Mouse (Mus musculus) heart, embryonic 10.5 days (tissue): ENCODE data around the gene Tdp2. TPM values are rescaled to one million over a fixed set of nuclear protein-coding genes. Genes with fewer than 3 reads are reported as not detected.

Source experiments
- DNase-seq: peaks from one replicate; pipeline ENCODE4 v3.0.0-alpha.2; 2017; ENCODE audit warnings: low spot score
- H3K27ac ChIP-seq: fragments of 300-500 bp; sonication (generic); 2 replicates; pipeline ENCODE4 v1.5.1; 2016; ENCODE audit warnings: mild to moderate bottlenecking
- H3K27me3 ChIP-seq: fragments of 300-500 bp; sonication (generic); 2 replicates; pipeline ENCODE4 v1.6.1; 2016; ENCODE audit warnings: mild to moderate bottlenecking; ENCODE audit not compliant: poor library complexity, insufficient read depth, severe bottlenecking
- H3K36me3 ChIP-seq: fragments of 300-500 bp; sonication (generic); 2 replicates; pipeline ENCODE4 v1.6.1; 2016; ENCODE audit warnings: mild to moderate bottlenecking, moderate library complexity
- H3K4me1 ChIP-seq: fragments of 300-500 bp; sonication (generic); 2 replicates; pipeline ENCODE4 v1.6.1; 2016; ENCODE audit warnings: mild to moderate bottlenecking
- H3K4me3 ChIP-seq: fragments of 300-500 bp; sonication (generic); 2 replicates; pipeline ENCODE4 v1.5.1; 2016; ENCODE audit warnings: mild to moderate bottlenecking, moderate library complexity
- H3K9me3 ChIP-seq: fragments of 300-500 bp; sonication (generic); 2 replicates; pipeline ENCODE4 v1.6.1; 2016; ENCODE audit warnings: mild to moderate bottlenecking, moderate library complexity
- WGBS: fragments of 180-500 bp; shearing (Covaris S2); methylation state at CpG from one replicate; pipeline ENCODE4 v1.1.7; 2016; 5-methylcytosine and 5-hydroxymethylcytosine counted together
- polyA plus RNA-seq: library from polyadenylated mRNA; unstranded; fragments of >200 nt; fragmentation: Nextera tagmentation; extraction: Ambion mirVana; gene quantifications from 2 replicates; pipeline ENCODE4 v1.2.1, GENCODE M21; 2016

Gene Tdp2
- 39.7 and 57.2 TPM in 2 replicates for polyA plus RNA-seq

DNA sequence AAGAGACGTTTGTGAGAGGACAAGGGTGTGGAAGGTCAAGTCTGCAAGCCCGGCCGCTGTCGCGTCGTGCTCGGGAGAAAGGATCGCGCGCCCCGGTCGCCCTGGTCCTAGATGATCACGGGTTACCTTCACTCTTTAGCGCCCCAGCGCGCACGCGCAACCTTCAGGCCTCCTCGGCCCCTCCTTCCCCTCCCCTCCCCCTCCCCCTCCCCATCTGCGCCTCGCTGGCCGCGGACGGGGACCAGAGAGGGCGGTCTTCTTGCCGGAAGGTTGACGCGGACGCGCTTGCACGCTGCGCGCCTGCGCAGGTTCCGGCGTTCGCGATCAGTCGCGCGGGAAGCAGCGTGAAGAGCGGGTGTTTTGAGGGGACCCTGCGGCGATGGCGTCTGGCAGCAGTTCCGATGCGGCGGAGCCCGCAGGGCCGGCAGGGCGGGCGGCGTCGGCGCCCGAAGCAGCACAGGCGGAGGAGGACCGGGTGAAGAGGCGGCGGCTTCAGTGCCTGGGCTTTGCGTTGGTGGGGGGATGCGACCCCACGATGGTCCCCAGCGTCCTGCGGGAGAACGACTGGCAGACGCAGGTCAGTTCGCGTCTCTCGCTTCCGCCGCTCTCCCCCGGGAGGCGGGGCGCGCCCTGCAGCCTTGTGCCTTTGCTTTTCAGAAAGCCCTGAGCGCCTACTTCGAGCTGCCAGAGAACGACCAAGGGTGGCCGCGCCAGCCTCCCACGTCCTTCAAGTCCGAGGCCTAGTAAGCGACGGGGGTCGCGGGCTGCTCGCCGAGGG lies at the start of gene Tdp2, which contains the start of gene Acot13:
Tdp2 (plus strand) TSS at position 327 of the 778 bp plus-strand sequence.
Acot13 (minus strand) TSS at position 188 of the 778 bp plus-strand sequence.
- Histone ChIP-seq H3K4me3 (peak within 1 kb of the TSS; percentile 98), H3K27me3 (no peaks in the 10 kb centered on the region), H3K4me1 (peaks cover 26% of the 10 kb centered on the region), H3K27ac (peak within 1 kb of the TSS; percentile 97), H3K9me3 (no peaks in the 10 kb centered on the region), H3K36me3 (peaks cover 5% of the 10 kb centered on the region)
- DNase-seq = peak; percentile 99
- under 1% methylated on average over 88 of the region's 90 CpGs for WGBS

DNA sequence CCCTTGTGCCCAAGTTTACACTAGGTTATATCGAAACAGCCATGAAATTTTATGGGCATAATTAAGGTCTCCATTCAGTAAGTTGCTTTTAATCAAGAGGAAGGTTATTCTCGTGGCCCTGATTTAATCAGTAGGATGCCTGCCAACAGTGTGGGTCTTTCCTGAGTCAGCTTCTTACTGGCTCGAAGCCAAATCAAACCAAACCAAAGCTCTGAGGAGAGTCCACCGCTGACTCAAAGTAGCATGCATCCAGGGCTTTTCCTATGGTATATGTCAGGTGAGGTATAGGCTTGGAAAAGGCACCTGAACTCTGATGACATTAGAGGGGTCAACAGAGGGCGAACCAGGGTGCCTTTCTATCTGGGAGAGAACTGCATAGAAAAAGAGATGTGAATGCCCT lies 49.6 kb upstream of the Tdp2 start:
- Histone ChIP-seq H3K9me3 (no peaks in the 10 kb centered on the region), H3K36me3 (no peaks in the 10 kb centered on the region), H3K27ac (no peak overlapping the region), H3K4me1 (no peaks in the 10 kb centered on the region), H3K27me3 (no peaks in the 10 kb centered on the region), H3K4me3 (no peak overlapping the region)
- no peak for DNase-seq
- 67% methylated on average over 5 of the region's 5 CpGs for WGBS

DNA sequence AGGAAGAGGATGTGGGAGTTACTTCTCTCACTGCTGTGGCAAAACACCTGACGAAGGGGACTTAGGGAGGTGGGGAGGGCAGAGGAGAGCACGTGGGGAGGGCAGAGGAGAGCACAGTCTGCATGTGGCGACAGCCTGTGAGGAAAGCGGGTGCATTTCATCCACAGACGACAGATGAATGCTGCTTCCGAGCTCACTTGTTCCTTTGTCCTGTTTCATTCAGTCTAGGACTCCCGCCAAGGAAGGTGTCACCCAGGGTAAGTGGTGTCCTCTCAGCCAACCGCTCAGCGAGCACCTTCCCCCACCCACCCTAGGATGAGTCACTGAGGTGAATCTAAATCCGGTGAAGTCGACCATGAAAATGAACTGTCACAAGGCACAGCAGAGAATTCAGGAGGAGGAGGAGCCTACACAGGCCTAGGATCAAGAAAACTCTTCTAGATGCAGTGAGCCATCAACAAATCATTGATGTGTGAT lies 45.4 kb upstream of the Tdp2 start:
- DNase-seq = no peak
- no peak overlapping the region for H3K4me3 ChIP-seq
- H3K36me3 ChIP-seq = no peaks in the 10 kb centered on the region
- WGBS = 50% methylated on average over 11 of the region's 11 CpGs
- H3K27me3 ChIP-seq = no peaks in the 10 kb centered on the region
- no peaks in the 10 kb centered on the region for H3K9me3 ChIP-seq
- no peaks in the 10 kb centered on the region for H3K4me1 ChIP-seq
- no peak overlapping the region for H3K27ac ChIP-seq

DNA sequence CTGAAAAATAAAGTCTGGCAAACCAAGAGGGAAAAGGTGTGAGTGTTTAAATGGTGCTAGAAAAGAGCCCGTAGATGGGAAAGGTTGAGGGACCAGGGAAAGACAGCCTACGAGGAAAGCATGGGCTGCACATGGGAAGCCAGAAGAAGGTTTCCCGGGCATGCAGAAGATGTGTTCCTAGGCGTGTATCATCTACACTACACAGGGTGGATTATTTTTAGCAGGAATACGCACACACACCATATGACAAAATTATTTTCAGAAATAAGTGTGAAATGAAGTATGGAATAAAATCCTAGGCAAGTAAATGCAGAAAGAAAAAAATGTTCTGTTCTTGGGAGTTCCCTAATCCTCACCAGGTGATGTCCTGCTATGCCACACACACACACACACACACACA lies 44.0 kb upstream of the Tdp2 start:
- H3K9me3 ChIP-seq = no peaks in the 10 kb centered on the region
- H3K27me3 ChIP-seq = no peaks in the 10 kb centered on the region
- 83% methylated on average over 5 of the region's 5 CpGs for WGBS
- no peak overlapping the region for H3K4me3 ChIP-seq
- no peaks in the 10 kb centered on the region for H3K36me3 ChIP-seq
- H3K4me1 ChIP-seq = no peaks in the 10 kb centered on the region
- no peak overlapping the region for H3K27ac ChIP-seq
- DNase-seq = no peak

DNA sequence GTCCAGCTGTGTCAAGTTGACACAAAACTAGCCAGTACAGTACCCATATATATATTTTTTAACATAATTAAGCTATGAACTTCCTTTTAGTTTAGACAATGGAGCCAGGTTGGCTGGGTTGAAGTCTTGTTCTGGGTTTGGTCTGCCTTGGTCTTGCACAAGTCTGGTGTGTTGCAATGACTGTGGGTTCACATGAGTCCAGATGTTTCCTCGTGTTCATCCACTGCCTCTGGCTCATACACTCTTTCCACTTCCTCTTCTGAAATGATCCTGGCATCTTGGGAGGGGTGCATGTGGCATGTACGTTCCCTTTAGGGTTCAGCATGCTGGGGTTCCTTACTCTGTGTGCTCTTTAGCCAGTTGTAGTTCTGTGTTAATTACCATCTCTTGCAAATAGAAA lies 40.1 kb upstream of the Tdp2 start:
- Histone ChIP-seq H3K4me1 (no peaks in the 10 kb centered on the region), H3K27ac (no peak overlapping the region), H3K4me3 (no peak overlapping the region), H3K9me3 (no peaks in the 10 kb centered on the region), H3K27me3 (no peaks in the 10 kb centered on the region), H3K36me3 (no peaks in the 10 kb centered on the region)
- DNase-seq = no peak
- whole genome bisulfite sequencing = 63% methylated on average over 2 of the region's 2 CpGs

DNA sequence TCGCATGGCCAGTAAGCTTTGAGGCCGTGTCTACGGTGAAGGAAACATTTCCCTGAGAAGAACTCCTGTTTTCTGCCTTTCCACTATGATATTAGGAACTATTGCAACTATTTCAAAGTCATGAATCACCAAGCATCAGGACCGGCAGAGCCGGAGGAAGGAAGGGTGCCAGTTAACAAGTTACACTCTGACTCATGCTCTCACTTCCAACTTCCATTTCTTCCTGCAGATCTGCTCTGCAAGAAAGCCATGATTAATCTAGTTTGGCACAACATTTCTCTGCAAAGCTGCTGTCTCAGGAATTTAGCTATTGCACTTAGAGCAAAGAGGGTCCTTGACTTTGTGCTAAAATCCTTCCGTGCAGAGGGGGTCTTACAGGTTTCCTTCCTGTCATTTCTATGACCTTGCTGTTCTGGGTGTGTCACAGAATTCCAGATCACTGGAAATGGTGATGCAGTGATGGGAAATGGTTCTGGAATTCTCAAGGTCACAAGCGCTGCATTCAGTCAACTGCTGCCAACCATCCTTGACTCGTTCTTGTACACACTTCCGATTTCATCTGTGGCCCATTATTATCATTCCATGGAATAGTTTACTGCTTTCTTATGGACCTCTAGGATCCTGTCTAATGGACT lies 39.0 kb upstream of the Tdp2 start:
- no peak for DNase-seq
- WGBS = 80% methylated on average over 9 of the region's 9 CpGs

DNA sequence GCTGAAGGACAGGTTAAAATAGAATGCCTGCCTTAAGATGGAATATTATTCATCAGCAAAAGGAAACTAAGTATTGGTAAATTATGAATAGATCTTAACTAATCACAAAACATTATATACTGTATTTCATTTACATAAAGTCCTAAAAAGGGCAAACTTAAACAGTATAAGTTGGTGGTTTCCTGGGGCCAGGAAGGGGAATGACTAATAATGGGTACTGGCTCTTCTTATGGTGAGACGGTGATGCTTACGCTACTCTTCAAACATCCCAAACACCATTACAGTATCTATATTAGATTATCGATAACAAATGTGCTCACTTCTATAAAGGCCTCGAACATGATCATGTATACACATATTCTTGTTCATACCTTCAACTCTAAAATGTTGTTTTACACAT lies 32.8 kb upstream of the Tdp2 start:
- Histone ChIP-seq H3K4me3 (no peak overlapping the region), H3K36me3 (no peaks in the 10 kb centered on the region), H3K27me3 (no peaks in the 10 kb centered on the region), H3K27ac (no peak overlapping the region), H3K9me3 (no peaks in the 10 kb centered on the region), H3K4me1 (peaks cover 7% of the 10 kb centered on the region; the same call in 1 of the 2 replicates)
- WGBS = 92% methylated on average over 4 of the region's 4 CpGs
- DNase-seq = no peak

More for the DNA sequence above, 39.0 kb upstream of the Tdp2 start:
- no peaks in the 10 kb centered on the region for H3K27me3 ChIP-seq
- no peaks in the 10 kb centered on the region for H3K4me1 ChIP-seq
- H3K9me3 ChIP-seq = no peaks in the 10 kb centered on the region
- H3K4me3 ChIP-seq = no peak overlapping the region
- H3K27ac ChIP-seq = no peak overlapping the region
- H3K36me3 ChIP-seq = no peaks in the 10 kb centered on the region

DNA sequence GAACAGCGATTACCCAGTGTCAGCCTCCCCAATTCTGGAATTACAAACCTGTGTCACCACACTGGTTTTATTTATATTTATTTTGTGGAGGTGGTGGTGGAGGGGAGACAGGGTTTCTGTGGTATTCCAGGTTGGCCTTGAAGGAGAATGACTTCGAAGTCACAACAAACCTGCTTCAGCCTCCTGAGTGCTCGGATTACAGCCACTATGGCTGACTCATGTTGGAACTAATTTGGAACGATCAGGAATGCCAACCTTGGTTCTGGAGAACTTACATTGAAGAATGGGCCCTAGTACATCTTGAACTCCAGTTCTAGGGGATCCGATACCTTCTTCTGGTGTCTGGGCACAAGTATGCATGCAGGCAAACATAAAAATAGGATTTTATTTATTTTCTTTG lies 32.1 kb upstream of the Tdp2 start:
- WGBS = 61% methylated on average over 5 of the region's 5 CpGs
- DNase-seq = no peak
- H3K9me3 ChIP-seq = no peaks in the 10 kb centered on the region
- no peaks in the 10 kb centered on the region for H3K36me3 ChIP-seq
- peak overlapping the region; percentile 99; the same call in 1 of the 2 replicates for H3K27ac ChIP-seq
- peaks cover 10% of the 10 kb centered on the region; the same call in 1 of the 2 replicates for H3K4me1 ChIP-seq
- H3K4me3 ChIP-seq = peak overlapping the region; percentile 100
- H3K27me3 ChIP-seq = no peaks in the 10 kb centered on the region

DNA sequence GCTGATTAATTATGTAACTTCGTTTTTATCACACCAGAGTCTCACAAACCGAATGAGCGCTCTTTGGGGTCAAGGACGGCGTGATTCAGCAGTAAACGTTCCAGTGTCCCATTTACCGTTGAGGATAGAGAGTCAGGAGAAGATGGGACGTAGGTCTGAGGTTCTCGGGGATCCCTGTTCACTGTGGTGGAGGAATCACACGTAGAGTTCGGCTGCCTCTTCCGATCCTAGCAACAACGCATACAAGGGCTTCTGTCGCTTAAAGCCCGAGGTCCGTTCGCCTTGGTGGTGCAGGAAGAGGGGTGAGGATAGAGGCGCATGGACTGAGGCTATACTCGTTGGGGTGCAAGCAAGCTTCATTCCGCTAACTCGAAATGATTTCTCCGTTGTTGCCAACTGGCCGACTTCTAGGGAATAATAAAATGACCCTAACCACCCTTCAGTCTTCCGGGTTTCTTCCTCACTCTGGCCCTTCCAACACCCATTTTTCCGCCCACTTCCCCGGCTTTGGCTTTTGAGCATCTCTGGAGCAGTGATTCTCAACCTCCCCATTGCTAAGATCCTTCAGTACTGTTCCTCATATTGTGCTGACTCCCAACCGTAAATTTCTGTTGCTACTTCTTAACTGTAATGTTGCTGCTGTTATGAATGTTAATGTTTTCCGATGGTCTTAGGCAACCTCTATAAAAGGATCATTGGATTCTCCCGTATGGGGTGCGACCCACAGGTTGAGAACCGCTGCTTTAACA lies 31.4 kb upstream of the Tdp2 start:
- Histone ChIP-seq H3K36me3 (0 out of 2 replicates have a peak, but pooled peaks cover 4% of the 10 kb centered on the region), H3K4me3 (peak overlapping the region; percentile 100)
- WGBS = under 1% methylated on average over 31 of the region's 31 CpGs

DNA sequence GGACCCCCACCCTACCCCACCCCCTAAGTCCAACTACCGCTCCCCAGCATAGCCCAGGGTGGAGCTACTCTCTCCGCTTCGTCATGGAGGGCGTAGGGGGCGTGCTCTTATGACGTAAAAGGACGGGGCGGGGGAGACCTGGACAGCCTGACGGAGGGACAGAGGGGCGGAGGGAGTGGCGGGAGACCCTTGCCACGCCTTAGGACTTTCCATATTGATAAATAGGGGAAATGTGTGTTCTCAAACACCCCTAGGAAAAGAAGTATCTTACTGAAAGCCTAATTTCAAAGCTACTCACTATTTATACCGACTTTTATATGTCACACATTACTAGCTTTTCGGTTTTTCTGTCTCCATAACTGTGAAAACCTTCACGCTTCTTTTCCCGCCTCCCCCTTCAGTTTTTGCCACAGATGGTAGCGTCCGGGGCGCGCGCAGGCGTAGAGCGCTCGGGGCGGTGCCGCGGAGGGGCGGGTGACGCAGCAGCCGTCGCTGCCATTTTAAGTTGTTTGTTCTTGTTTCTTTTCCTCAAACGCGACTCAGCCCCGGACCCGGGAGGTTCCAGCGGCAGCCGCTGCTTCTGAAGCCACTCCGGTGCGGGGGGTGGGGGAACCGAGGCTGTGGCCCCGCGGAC lies 30.7 kb upstream of the Tdp2 start:
- Histone ChIP-seq H3K36me3 (peaks cover 11% of the 10 kb centered on the region; the same call in 1 of the 2 replicates), H3K27ac (peak overlapping the region; percentile 99), H3K4me1 (peaks cover 13% of the 10 kb centered on the region; the same call in 1 of the 2 replicates), H3K9me3 (no peaks in the 10 kb centered on the region), H3K4me3 (peak overlapping the region; percentile 100), H3K27me3 (no peaks in the 10 kb centered on the region)
- DNase-seq = peak; percentile 99
- WGBS = under 1% methylated on average over 42 of the region's 42 CpGs

More for the DNA sequence above, 31.4 kb upstream of the Tdp2 start:
- Histone ChIP-seq H3K27me3 (no peaks in the 10 kb centered on the region), H3K9me3 (no peaks in the 10 kb centered on the region), H3K27ac (peak overlapping the region; percentile 99), H3K4me1 (peaks cover 13% of the 10 kb centered on the region; the same call in 1 of the 2 replicates)
- DNase-seq = peak; percentile 81

DNA sequence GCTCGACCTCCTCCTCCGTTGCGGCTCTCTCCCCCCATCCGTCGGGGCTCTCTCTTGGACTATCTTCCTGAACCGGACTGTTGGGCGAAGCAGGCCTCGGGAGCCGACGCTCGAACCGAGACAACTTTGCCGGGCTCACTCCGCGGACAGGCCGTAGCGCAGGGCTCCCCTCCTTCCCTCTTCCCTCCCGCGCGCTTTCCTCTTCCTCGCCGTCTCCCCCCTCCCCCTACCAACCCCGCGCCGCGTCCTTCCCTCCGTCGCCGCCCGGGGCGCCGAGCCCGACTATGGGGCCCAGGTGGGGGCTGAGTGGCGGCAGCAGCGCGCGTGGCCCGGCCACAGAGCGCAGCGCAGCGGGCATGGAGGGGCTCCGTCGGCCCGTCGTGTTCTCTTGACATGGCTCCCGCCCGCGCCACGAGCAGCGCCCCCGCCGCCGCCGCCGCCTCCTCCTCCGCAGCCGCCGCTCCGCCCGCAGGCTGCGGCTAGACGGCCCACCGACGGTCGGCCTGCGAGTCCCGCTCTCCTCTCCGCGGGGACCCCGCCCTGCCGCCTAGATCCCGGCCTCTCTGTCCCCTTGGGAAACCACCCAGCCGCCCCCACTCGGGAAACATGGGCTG lies 30.1 kb upstream of the Tdp2 start, which contains the start of gene BC005537:
BC005537 (plus strand) TSS at position 350 of the 614 bp plus-strand sequence.
- Histone ChIP-seq H3K4me1 (peaks cover 13% of the 10 kb centered on the region; the same call in 1 of the 2 replicates), H3K4me3 (peak within 1 kb of the TSS; percentile 100), H3K9me3 (no peaks in the 10 kb centered on the region), H3K27ac (peak within 1 kb of the TSS; percentile 99), H3K27me3 (no peaks in the 10 kb centered on the region), H3K36me3 (peaks cover 15% of the 10 kb centered on the region; the same call in 1 of the 2 replicates)
- 2% methylated on average over 64 of the region's 74 CpGs for WGBS
- peak; percentile 92 for DNase-seq
